8 mouse cellular contexts compared by ENCODE assay signal in the genomic region with DNA sequence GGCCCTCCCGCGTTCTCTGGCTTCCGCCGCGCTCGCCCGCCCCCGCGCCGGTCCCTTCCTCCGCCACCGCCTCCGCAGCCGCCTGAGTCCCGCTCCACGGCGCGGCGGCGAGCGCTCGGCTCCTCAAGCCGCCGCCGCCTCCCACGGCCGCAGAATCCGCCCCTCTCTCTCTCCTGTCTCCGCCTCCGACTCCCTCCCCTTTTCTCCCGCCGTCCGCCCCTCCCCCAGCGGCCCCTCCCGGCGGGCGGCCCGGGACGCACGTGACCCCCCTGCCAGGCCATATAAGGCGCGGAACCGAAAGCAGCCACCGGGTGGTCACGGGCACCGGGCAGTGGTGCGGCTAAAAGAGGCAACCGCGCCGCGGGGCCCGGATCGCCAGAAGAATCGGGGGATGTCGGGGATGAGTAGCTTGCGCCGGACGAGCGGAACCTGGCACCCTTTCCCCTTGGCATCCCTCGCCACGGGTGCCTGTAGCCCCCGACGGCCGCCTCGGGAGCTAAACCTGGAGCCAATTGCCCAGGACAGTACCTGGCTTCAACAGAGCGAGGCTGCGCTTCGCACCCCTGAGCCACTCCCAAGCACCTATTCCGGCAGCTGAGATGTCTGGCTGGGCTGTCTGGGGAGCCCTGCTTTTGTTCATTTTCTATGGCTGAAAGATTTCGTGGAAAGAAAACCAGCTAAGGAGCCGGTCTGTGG. TPM values are rescaled to one million over a fixed set of nuclear protein-coding genes. Genes with fewer than 3 reads are reported as not detected.
A peak's percentile ranks its signal among the peaks of the same experiment; 100 is the strongest.
DNase-seq lines count a peak whose midpoint lies in the region; ATAC-seq and TF ChIP-seq lines count a peak whose summit lies in the region.

A gene (minus strand): TSS at position 160 of the 696 bp plus-strand sequence.

- H3K9me3 ChIP-seq in ES-Bruce4 (replicated peaks; ENCODE audit: control insufficient read depth, insufficient read depth, low read length, poor library complexity, severe bottlenecking): no peaks in the 10 kb centered on the region
- no peaks in the 10 kb centered on the region for H3K9me3 ChIP-seq in neural tube, embryonic 14.5 days (ENCODE audit: control insufficient read depth, low read length)

- peak within 1 kb of the TSS; percentile 63 for H3K27ac ChIP-seq in ES-Bruce4 (ENCODE audit: insufficient read depth, low read length)
- peak within 1 kb of the TSS; percentile 86 for H3K27ac ChIP-seq in neural tube, embryonic 14.5 days (ENCODE audit: low read depth, low read length)

- H3K4me2 ChIP-seq in neural tube, embryonic 14.5 days (ENCODE audit: low read depth, low read length): peak within 1 kb of the TSS; percentile 94

- peak; percentile 73 to 80 for DNase-seq in cerebellum, adult 18-20 months
- peak; percentile 62 for DNase-seq in forelimb bud, embryonic 11.5 days (ENCODE audit: low read depth, low spot score)
- peak; percentile 96 for DNase-seq in heart, postnatal 4 days
- peak; percentile 76 to 80 for DNase-seq in layer of hippocampus, adult 8-10 months (ENCODE audit: low spot score in 2 of 2)
- DNase-seq in lung, adult 2 months: peak; percentile 91
- DNase-seq in telencephalon, adult 2 months (ENCODE audit: low read depth, low spot score): peak; percentile 41

- H3K9ac ChIP-seq in ES-Bruce4 (ENCODE audit: low read depth, poor library complexity, severe bottlenecking): peak within 1 kb of the TSS; percentile 94
- H3K9ac ChIP-seq in neural tube, embryonic 14.5 days (replicated peaks; ENCODE audit: low read depth, low read length): peak within 1 kb of the TSS; percentile 82

- TF ChIP-seq EP300 in ES-Bruce4 (IDR thresholded peaks at IDR 0.05; ENCODE audit: insufficient read depth, low read depth, low read length): no peak

- no peaks in the 10 kb centered on the region for H3K4me1 ChIP-seq in ES-Bruce4 (ENCODE audit: control insufficient read depth, insufficient read depth, low read length)
- peaks cover 2% of the 10 kb centered on the region; the same call in 1 of the 2 replicates for H3K4me1 ChIP-seq in lung, adult 2 months (ENCODE audit: control insufficient read depth, insufficient read depth, low read length)
- 0 out of 2 replicates have a peak, but pooled peaks cover 3% of the 10 kb centered on the region for H3K4me1 ChIP-seq in neural tube, embryonic 14.5 days (ENCODE audit: control insufficient read depth, insufficient read depth, low read length)

- 0 out of 2 replicates have a peak, but pooled peaks cover 1% of the 10 kb centered on the region for H3K27me3 ChIP-seq in ES-Bruce4 (ENCODE audit: control insufficient read depth, insufficient read depth, low read length, poor library complexity, severe bottlenecking)
- no peaks in the 10 kb centered on the region for H3K27me3 ChIP-seq in neural tube, embryonic 14.5 days (ENCODE audit: control insufficient read depth, insufficient read depth, low read length)

- no peak for TF ChIP-seq CTCF in ES-Bruce4 (IDR thresholded peaks at IDR 0.05; ENCODE audit: low read depth, low read length)
- TF ChIP-seq CTCF in lung, adult 2 months (IDR thresholded peaks at IDR 0.05; ENCODE audit: insufficient read depth, low read length): no peak

- no peaks in the 10 kb centered on the region for H3K36me3 ChIP-seq in ES-Bruce4 (ENCODE audit: control insufficient read depth, insufficient read depth, low read length, poor library complexity, severe bottlenecking)
- H3K36me3 ChIP-seq in neural tube, embryonic 14.5 days (ENCODE audit: control insufficient read depth, insufficient read depth, low read length): no peaks in the 10 kb centered on the region

- TF ChIP-seq POLR2A in ES-Bruce4 (IDR thresholded peaks at IDR 0.05; ENCODE audit: insufficient read depth, low read length): no peak
- TF ChIP-seq POLR2A in lung, adult 2 months (IDR thresholded peaks at IDR 0.05; ENCODE audit: borderline replicate concordance, extremely low read depth, low read depth, low read length): peak; percentile 87

- peak; percentile 96 for ATAC-seq in neural tube, embryonic 14.5 days (ENCODE audit: low read depth)

- under 1% methylated on average over 62 of the region's 71 CpGs for WGBS in lung, adult 2 months
- WGBS in neural tube, embryonic 14.5 days: 0% methylated on average over 61 of the region's 71 CpGs

- H3K4me3 ChIP-seq in ES-Bruce4 (ENCODE audit: low read depth, low read length): peak within 1 kb of the TSS; percentile 76
- peak within 1 kb of the TSS; percentile 70 for H3K4me3 ChIP-seq in lung, adult 2 months (replicated peaks; ENCODE audit: extremely low read depth, low read depth, low read length)
- peak within 1 kb of the TSS; percentile 81 for H3K4me3 ChIP-seq in neural tube, embryonic 14.5 days (ENCODE audit: low read depth, low read length)

RNA-seq across cellular contexts. Expression of the gene that starts here (rescaled TPM):
- polyA plus RNA-seq in ES-Bruce4 (2011; ENCODE audit: insufficient read depth, insufficient read length, low read depth, missing spikeins): 11.6 and 11.7 TPM in 2 replicates
- 10 to 100 TPM; 14.5 to 17.3 TPM for total RNA-seq in heart, postnatal 4 days (2021)
- 10 to 100 TPM; 83.7 to 94.4 (median 90.7) TPM for total RNA-seq in layer of hippocampus, adult 8-10 months (2022)
- 3.7 and 6.2 TPM in 2 replicates for polyA plus RNA-seq in lung, adult 2 months (2012; rRNA removed)
- 4.1 and 17.9 TPM in 2 replicates for polyA plus RNA-seq in neural tube, embryonic 14.5 days (2014; fragmentation: Nextera tagmentation; extraction: Ambion mirVana)

Comparison
In these comparisons a context has a peak if more than half of its experiments do, and no peak if none do; other contexts are left out.
1. Peak in every context shown above with its lines: DNase-seq, ATAC-seq, H3K4me3 ChIP-seq and H3K27ac ChIP-seq.
2. RNA of the gene that starts here (total RNA-seq): 83.7 to 94.4 TPM in layer of hippocampus, adult 8-10 months; 14.5 to 17.3 TPM in heart, postnatal 4 days; every median in the first group is over 4 times any median in the second.
3. DNase-seq: peak in every context shown above with its lines; median percentile 96 in heart, postnatal 4 days; 91 in lung, adult 2 months; 78 in layer of hippocampus, adult 8-10 months; 76 in cerebellum, adult 18-20 months; 62 in forelimb bud, embryonic 11.5 days; 41 in telencephalon, adult 2 months.